Mouse (Mus musculus) liver, adult 2 months (tissue): ENCODE measurements at regions not wholly inside any gene's neighbourhood (a gene's known extent, or its start where the extent isn't known, plus 50 kb on each side); places are given as distances from the start of the nearest gene placed in this dataset.

ENCODE experiments used
- CTCF ChIP-seq: fragments of 200-500 bp; IDR thresholded peaks from 2 replicates; pipeline ENCODE4 v1.5.1; 2011; ENCODE audit warnings: low read depth, low read length, control low read depth
- POLR2A ChIP-seq: fragments of 200-500 bp; IDR thresholded peaks from 2 replicates; pipeline ENCODE4 v1.6.1; 2011; ENCODE audit warnings: low read length, control low read depth; ENCODE audit not compliant: insufficient read depth; ENCODE audit errors: extremely low read depth

DNA sequence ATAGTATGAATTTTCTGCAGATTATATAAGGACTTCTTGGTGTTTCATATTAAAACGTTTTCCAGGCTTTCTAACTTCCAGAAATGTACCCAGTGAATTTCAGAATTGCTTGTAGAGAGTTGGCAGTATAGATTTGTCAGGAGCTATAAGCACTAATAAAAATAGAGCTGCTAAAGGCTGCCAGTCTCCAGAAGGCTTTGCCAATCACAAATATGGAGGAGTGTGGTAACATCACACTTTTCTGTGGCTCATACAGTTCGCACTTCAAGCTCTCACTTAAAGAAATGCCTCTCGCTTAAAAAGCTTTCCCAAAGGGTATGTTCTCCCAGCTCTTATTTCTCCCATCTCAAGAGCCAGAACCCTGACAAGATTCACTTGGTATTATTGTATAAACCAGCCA, 545.7 kb downstream of the 1190002N15Rik start:
- no peak for TF ChIP-seq CTCF
- TF ChIP-seq POLR2A = no peak
